Mouse (Mus musculus): ENCODE measurements around the gene Xrn1. TPM values are rescaled to one million over a fixed set of nuclear protein-coding genes. Genes with fewer than 3 reads are reported as not detected.

Xrn1 gene
- polyA plus RNA-seq, 1 experiment: 1.4 TPM

DNA sequence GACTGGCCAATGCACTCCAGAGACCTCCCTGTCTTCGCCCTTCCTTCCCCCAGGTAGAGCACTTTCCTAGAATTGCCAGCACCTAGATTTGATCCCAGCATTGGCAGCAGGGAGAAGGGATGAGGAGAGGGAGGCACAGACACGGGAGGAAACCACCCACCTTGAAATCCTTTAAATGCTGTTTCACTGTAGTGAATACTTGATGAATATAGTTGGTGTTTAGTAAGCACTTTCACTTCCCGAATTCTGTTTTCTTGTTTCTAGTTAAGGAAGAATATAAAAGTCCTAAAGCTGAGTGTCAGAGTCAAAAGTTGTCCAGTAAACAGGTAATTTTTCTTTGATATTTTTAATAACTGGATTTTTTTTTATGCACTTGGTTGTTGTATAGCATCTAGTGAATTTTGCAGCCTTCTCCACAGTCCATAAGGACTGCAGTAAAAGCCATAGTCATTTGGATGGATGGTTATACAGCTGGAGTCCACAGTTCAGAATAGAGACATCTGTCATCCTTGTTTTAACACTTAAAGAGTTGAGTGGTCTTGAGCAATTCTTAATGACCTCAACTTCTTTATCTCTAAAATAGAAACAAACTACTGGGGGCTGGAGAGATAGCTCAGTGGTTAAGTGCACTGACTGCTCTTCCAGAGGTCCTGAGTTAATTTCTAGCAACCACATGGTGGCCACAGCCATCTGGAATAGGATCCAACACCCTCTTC, 81.0 kb downstream of the Xrn1 start:
- no peaks in the 10 kb centered on the region for H3K4me1 ChIP-seq
- no peaks in the 10 kb centered on the region for H3K9me3 ChIP-seq
- H3K4me3 ChIP-seq (replicated peaks): no peak overlapping the region
- H3K36me3 ChIP-seq (replicated peaks; ENCODE audit: low read length): peaks cover 90% of the 10 kb centered on the region
- TF ChIP-seq GATA1 (IDR thresholded peaks at IDR 0.05; ENCODE audit: borderline replicate concordance, low read length) (no peak), FLI1 (IDR thresholded peaks at IDR 0.05; ENCODE audit: low read length) (no peak)
- H3K27me3 ChIP-seq (replicated peaks): no peaks in the 10 kb centered on the region

DNA sequence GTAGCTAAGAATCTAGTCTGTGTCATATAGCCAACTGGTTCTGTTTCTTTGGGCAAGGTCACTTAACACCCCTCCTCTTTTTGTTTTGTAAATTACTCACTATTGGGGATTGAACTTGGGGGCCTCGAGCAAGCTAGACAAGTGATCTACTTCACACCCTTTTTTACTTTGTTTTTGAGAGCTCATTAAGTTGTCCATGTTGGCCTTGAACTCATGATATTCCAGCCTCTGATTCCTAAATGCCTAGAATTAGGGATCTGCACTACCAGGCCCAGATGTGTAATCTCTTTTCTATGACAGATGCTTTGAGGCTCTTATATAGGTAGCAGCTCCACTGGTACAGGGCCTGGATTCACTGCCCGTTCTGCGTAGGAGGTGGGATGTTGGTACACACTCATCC, 89.7 kb downstream of the Xrn1 start:
- H3K27me3 ChIP-seq (replicated peaks): no peaks in the 10 kb centered on the region

DNA sequence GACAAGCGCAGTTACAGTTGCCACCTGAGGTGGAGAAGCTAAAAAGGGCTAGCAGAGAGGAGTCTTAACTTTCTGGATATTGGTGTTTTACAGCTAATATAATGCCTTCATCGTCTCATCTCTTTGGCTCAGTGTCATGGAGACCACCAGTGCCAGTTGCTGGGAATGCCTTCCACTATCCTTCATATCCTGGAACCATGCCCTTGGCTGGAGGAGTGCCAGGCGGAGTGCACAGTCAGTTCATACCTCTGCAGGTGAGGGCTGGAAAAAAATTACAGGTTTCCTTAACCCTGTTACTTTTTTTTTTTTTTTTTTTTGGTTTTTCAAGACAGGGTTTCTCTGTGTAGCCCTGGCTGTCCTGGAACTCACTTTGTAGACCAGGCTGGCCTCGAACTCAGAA, 96.9 kb downstream of the Xrn1 start:
- H3K27me3 ChIP-seq (replicated peaks): no peaks in the 10 kb centered on the region
- peaks cover 93% of the 10 kb centered on the region for H3K36me3 ChIP-seq (replicated peaks; ENCODE audit: low read length)
- no peak overlapping the region for H3K4me3 ChIP-seq (replicated peaks)
- peaks cover 16% of the 10 kb centered on the region for H3K9me3 ChIP-seq
- no peak for TF ChIP-seq FLI1 (IDR thresholded peaks at IDR 0.05; ENCODE audit: low read length)
- TF ChIP-seq GATA1 (IDR thresholded peaks at IDR 0.05; ENCODE audit: borderline replicate concordance, low read length): no peak
- H3K4me1 ChIP-seq: peaks cover 2% of the 10 kb centered on the region

More for the DNA sequence above, 89.7 kb downstream of the Xrn1 start:
- Histone ChIP-seq H3K4me3 (replicated peaks) (no peak overlapping the region), H3K36me3 (replicated peaks; ENCODE audit: low read length) (peaks cover 84% of the 10 kb centered on the region), H3K4me1 (no peaks in the 10 kb centered on the region), H3K9me3 (peaks cover 5% of the 10 kb centered on the region)
- TF ChIP-seq FLI1 (IDR thresholded peaks at IDR 0.05; ENCODE audit: low read length) (no peak), GATA1 (IDR thresholded peaks at IDR 0.05; ENCODE audit: borderline replicate concordance, low read length) (no peak)

DNA sequence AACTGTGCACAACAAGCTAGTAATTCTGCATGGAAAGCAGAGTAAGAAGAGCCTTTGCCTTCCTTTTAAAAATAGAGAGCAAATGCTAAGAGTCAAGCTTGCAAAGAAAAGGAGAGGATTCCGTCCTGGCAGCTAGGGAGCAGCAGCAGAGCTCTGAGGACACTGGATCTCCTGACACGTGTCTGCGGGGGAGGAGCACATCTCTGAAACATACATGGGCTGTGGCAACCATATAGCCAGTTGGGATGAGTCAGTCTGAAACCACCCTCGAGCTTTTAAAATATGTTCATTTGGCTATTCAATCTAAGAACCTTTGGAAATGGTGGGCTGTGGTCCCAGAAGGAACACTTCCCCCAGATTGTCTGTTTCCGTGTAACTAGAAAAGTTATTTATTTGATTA, 100.3 kb downstream of the Xrn1 start:
- Histone ChIP-seq H3K4me1 (peaks cover 6% of the 10 kb centered on the region), H3K36me3 (replicated peaks; ENCODE audit: low read length) (peaks cover 92% of the 10 kb centered on the region)
- TF ChIP-seq GATA1 (IDR thresholded peaks at IDR 0.05; ENCODE audit: borderline replicate concordance, low read length) (no peak), FLI1 (IDR thresholded peaks at IDR 0.05; ENCODE audit: low read length) (no peak)

DNA sequence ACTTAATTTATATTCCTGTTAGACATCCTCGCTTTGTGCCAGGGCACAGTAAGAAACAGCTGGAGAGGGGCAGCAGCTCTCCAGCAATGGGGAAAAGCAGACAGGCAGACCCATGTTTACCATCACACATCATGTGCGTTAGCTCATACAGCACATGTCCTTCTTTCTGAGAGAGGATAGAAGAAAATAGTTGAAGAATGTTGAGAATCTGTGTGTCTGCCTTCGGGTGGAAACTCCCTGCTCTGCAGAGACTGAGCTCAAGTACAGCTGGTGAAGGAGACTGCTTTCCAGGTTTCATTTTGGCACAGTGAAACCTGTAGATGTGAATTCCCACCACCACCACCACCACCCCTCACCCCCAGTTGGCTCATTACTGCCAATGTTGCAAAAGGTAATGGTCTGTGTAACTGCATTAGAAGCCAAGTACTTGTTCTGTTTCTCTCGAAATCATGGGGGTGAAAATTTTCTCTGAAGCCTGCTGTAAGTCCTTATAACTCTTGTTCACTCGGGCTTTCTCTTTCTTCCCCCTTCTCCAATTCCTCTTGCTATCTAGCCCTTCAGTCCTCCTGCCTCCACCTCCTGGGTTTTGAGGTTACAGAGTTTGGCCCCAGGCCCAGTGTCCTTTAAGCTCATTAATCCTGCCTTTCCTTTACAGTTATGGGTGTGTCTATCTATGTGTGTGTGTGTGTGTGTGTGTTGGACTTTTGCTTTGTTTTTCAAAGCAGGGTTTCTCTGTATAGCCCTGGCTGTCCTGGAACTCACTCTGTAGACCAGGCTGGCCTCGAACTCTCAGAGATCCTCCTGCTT, 102.1 kb downstream of the Xrn1 start:
- Histone ChIP-seq H3K4me1 (peaks cover 6% of the 10 kb centered on the region), H3K9me3 (no peaks in the 10 kb centered on the region), H3K4me3 (replicated peaks) (no peak overlapping the region), H3K36me3 (replicated peaks; ENCODE audit: low read length) (peaks cover 75% of the 10 kb centered on the region), H3K27me3 (replicated peaks) (no peaks in the 10 kb centered on the region)
- TF ChIP-seq FLI1 (IDR thresholded peaks at IDR 0.05; ENCODE audit: low read length) (no peak), GATA1 (IDR thresholded peaks at IDR 0.05; ENCODE audit: borderline replicate concordance, low read length) (no peak)

More for the DNA sequence above, 100.3 kb downstream of the Xrn1 start:
- H3K9me3 ChIP-seq: peaks cover 4% of the 10 kb centered on the region
- no peak overlapping the region for H3K4me3 ChIP-seq (replicated peaks)
- no peaks in the 10 kb centered on the region for H3K27me3 ChIP-seq (replicated peaks)

DNA sequence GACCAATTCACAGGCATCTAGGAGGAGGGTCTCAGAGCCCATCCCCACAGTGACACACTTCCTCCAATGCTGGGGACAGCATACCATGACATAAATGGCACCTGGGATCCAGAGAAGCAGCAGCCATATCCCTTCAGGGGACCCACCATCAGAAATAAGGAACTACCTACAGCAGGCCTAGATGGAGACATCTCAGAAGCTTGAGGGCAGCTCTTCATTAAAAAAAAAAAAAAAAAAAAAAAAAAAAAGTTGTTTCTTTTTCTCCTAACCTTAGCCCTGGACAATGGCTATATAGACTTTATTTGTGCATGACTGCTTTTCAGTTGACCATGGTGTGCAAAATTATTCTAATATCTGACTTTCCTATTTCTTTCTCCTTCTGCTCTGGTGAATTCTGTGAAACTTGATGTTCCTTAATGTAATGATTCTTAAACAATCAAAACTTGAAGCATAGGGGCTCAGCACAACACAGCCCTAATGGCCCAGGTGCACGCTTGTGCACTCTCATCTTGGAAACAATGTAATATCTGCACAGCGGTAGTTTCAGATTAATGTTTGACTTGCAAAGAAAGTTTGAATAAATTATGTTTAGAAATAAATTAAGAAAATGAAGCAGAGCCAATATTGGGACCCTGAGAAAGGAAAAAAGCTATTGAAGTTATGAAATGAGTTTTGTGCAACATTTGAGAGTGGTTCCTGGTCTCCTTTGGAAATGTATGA, 108.7 kb downstream of the Xrn1 start:
- Histone ChIP-seq H3K27me3 (replicated peaks) (no peaks in the 10 kb centered on the region), H3K4me1 (no peaks in the 10 kb centered on the region), H3K36me3 (replicated peaks; ENCODE audit: low read length) (peaks cover 12% of the 10 kb centered on the region), H3K4me3 (replicated peaks) (no peak overlapping the region), H3K9me3 (no peaks in the 10 kb centered on the region)
- no peak for TF ChIP-seq GATA1 (IDR thresholded peaks at IDR 0.05; ENCODE audit: borderline replicate concordance, low read length)
- TF ChIP-seq FLI1 (IDR thresholded peaks at IDR 0.05; ENCODE audit: low read length): no peak

DNA sequence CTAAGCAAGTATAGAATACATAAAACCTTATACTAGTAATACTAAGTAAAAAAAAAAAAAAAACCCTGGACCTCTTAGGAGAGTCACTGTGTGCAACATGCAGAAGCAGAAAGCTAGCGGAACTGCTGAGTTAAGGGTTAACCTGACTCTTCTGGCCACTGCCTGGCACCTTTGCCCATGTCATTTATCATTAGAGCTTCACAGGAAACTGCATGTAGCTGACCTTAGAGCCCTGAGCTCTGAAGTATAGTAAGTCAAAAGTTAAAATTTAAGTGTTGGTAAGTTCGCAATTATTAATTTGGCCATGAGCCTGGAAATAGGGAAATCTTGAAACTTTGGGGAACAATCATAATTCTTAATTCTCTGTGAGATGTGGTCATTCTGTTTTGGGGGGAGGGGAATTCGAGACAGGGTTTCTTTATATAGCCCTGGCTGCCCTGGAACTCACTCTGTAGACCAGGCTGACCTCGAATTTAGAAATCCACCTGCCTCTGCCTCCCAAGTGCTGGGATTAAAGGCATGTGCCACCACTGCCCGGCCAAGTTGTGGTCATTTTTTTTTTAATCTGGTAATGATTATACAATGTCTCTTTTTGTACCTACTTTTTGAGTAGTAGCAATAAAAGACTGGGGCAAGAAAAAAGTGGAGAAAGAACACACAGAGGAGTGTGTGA, 109.4 kb downstream of the Xrn1 start:
- Histone ChIP-seq H3K4me1 (no peaks in the 10 kb centered on the region), H3K27me3 (replicated peaks) (no peaks in the 10 kb centered on the region), H3K9me3 (no peaks in the 10 kb centered on the region), H3K4me3 (replicated peaks) (no peak overlapping the region), H3K36me3 (replicated peaks; ENCODE audit: low read length) (peaks cover 5% of the 10 kb centered on the region)
- TF ChIP-seq FLI1 (IDR thresholded peaks at IDR 0.05; ENCODE audit: low read length) (no peak), GATA1 (IDR thresholded peaks at IDR 0.05; ENCODE audit: borderline replicate concordance, low read length) (no peak)

DNA sequence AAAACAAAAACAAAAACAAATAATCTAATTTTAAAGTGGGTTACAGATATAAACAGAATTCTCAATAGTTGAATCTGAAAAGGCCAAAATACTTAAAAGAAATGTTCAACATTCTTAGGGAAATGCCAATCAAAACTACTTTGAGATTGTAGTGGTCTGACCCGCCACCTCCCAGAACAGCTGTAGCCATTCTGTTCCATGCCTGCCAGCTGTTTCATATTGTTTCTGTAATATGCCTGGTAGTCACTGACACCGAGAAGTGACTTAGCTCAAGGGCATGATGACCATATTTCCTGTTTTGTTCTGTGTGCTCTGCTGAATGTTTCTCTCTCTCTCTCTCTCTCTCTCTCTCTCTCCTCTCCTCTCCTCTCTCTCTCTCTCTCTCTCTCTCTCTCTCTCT, 112.9 kb downstream of the Xrn1 start:
- peak overlapping the region; percentile 33 for H3K4me3 ChIP-seq (replicated peaks)
- no peaks in the 10 kb centered on the region for H3K36me3 ChIP-seq (replicated peaks; ENCODE audit: low read length)
- H3K27me3 ChIP-seq (replicated peaks): peaks cover 4% of the 10 kb centered on the region
- peaks cover 11% of the 10 kb centered on the region for H3K9me3 ChIP-seq
- TF ChIP-seq FLI1 (IDR thresholded peaks at IDR 0.05; ENCODE audit: low read length) (no peak), GATA1 (IDR thresholded peaks at IDR 0.05; ENCODE audit: borderline replicate concordance, low read length) (no peak)
- no peaks in the 10 kb centered on the region for H3K4me1 ChIP-seq

DNA sequence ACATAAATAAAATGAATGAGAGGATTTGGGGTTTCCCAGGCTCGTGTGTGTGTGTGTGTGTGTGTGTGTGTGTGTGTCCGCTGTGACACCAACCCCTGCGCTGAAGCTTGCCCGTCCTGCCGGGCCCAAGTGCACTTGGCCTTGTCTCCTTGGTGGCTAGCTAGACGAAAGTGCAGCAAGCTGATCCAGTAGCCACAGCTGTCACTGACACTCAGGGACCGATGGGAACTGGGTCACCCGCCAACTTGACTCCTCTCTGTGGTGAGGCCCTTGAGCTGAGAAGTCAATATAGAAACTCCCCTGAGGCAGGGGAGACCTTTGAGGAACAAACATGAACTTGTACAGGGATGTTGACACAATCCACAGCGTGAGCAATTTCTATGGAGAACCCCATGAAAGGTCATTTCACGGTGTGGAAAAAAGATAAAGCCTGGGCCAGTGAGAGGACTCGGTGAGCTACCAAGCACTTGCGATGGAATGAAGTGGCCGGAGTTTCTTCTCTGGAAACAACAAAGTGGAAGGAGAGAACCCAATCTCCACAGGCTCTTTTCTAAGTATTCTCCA, 124.3 kb downstream of the Xrn1 start:
- Histone ChIP-seq H3K4me3 (replicated peaks) (no peak overlapping the region), H3K27me3 (replicated peaks) (peaks cover 7% of the 10 kb centered on the region), H3K4me1 (no peaks in the 10 kb centered on the region), H3K9me3 (peaks cover 9% of the 10 kb centered on the region; the same call in 1 of the 2 replicates), H3K36me3 (replicated peaks; ENCODE audit: low read length) (no peaks in the 10 kb centered on the region)
- TF ChIP-seq FLI1 (IDR thresholded peaks at IDR 0.05; ENCODE audit: low read length): no peak
- TF ChIP-seq GATA1 (IDR thresholded peaks at IDR 0.05; ENCODE audit: borderline replicate concordance, low read length): no peak

Measured in megakaryocyte, embryonic 14.5 days (primary cell).